Mouse (Mus musculus): ENCODE results near the gene Rasgef1b. TPM values are rescaled to one million over a fixed set of nuclear protein-coding genes. Genes with fewer than 3 reads are reported as not detected.

Gene Rasgef1b
- 4.7 and 6.3 TPM in 2 replicates for polyA plus RNA-seq (2016; fragmentation: Nextera tagmentation; extraction: Ambion mirVana)

DNA sequence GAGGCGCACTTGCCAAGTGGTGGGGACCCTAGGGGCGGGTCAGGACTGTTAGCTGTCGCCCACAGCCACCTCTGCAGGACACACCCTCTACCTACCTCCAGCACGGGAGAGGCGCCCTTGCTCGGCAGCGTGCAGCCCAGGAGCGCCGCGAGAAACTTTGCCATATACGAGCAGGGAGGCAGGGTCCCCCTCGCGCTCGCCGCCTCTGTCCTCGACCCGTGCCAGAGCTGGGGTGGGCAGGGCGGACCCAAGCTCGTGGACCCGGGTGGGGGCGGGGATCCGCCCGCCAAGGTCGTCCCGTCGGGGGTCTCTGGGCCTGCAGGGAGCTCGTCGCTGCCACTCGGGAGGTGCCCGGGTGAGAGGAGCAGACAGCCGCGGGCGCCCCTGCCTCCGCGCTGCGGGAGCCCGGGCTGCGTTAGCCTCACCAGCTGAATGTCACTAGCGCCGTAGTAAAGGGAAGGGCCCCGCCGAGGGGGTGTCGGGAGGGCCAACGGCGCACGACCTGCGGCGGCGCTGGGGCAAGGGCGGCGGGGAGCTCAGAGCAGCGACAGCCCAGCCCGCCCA, at the start of gene Rasgef1b:
Rasgef1b (minus strand) TSS at position 417 of the 564 bp plus-strand sequence.
- Histone ChIP-seq H3K27me3 (replicated peaks) (peaks cover 57% of the 10 kb centered on the region), H3K4me2 (peak within 1 kb of the TSS; percentile 85), H3K4me1 (peaks cover 16% of the 10 kb centered on the region; the same call in 1 of the 2 replicates), H3K9me3 (replicated peaks) (no peaks in the 10 kb centered on the region), H3K9ac (no peak within 1 kb of the TSS), H3K27ac (no peak within 1 kb of the TSS), H3K36me3 (no peaks in the 10 kb centered on the region), H3K4me3 (peak within 1 kb of the TSS; percentile 59)
- WGBS (ENCODE audit: insufficient replicate concordance): 4% methylated on average over 40 of the region's 53 CpGs
- peak; percentile 60 for ATAC-seq

DNA sequence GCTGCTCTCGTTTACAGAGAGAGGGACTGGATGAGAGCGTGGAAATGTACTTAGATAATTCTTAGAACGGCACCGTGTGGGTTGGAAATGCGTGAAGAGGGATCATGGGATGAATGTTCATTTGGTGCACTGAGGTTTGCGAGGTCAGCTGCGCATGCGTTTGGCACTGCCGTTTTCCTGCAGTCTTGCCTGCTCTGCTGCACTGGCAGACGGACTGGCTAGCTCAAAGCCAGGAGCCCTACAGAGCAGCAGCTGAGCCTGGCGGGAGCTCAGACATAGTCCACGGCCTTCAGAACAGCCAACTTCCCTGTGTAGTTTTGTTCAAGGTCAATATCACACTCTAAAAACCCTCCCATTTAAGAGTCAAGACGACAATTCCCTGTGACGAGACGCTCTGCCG, 46.5 kb upstream of the Rasgef1b start:
- no peak overlapping the region for H3K9ac ChIP-seq
- H3K27me3 ChIP-seq (replicated peaks): no peaks in the 10 kb centered on the region
- ATAC-seq: no peak
- no peaks in the 10 kb centered on the region for H3K4me1 ChIP-seq
- H3K4me2 ChIP-seq: no peak overlapping the region
- no peaks in the 10 kb centered on the region for H3K36me3 ChIP-seq
- WGBS (ENCODE audit: insufficient replicate concordance): 76% methylated on average over 16 of the region's 16 CpGs
- no peak overlapping the region for H3K4me3 ChIP-seq
- no peaks in the 10 kb centered on the region for H3K9me3 ChIP-seq (replicated peaks)
- H3K27ac ChIP-seq: no peak overlapping the region

DNA sequence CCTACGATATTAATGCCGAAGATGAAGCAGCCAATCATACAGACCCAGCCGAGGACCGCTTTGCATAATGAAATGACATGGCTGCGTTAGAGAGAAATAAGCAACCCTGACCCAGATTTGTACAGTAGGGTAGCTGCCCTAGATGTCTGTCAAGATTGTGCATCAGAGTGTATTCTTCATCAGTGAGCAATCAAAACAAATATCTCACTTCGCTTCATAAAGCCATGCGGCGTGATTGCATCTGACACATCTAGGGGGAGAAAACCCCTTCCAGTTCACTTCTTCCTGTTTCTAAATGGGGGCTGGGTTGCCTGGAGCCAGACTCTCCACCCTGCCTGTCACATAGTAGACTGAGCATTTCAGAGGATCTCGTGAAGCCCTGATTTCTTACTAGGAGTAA, 44.4 kb upstream of the Rasgef1b start:
- Histone ChIP-seq H3K4me1 (no peaks in the 10 kb centered on the region), H3K27ac (no peak overlapping the region), H3K36me3 (no peaks in the 10 kb centered on the region), H3K4me3 (no peak overlapping the region), H3K27me3 (replicated peaks) (no peaks in the 10 kb centered on the region), H3K9me3 (replicated peaks) (no peaks in the 10 kb centered on the region), H3K4me2 (no peak overlapping the region), H3K9ac (no peak overlapping the region)
- 71% methylated on average over 9 of the region's 9 CpGs for WGBS (ENCODE audit: insufficient replicate concordance)
- no peak for ATAC-seq

DNA sequence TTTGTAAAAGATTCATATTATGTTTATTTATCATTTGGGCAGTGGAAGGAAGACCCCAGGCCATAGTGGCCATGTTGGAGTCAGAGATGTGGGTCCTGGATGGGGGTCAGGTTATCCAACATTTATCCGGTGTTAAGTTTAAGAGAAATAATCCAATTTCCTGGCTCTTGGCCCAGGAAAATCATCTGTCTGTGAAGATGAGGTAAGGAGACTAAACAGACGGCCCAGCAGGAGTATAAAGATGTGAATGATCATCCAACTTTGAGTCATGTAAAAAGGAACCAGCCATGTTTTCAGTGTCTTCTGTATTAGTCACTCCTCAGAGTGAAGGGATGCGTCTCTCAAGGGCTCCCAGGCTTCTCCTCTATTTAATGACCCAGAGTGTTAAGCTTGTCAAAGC, 35.4 kb upstream of the Rasgef1b start:
- Histone ChIP-seq H3K4me2 (no peak overlapping the region), H3K4me1 (no peaks in the 10 kb centered on the region), H3K9me3 (replicated peaks) (no peaks in the 10 kb centered on the region), H3K9ac (no peak overlapping the region), H3K36me3 (no peaks in the 10 kb centered on the region), H3K27ac (no peak overlapping the region), H3K27me3 (replicated peaks) (no peaks in the 10 kb centered on the region), H3K4me3 (no peak overlapping the region)
- 69% methylated on average over 3 of the region's 3 CpGs for WGBS (ENCODE audit: insufficient replicate concordance)
- no peak for ATAC-seq

DNA sequence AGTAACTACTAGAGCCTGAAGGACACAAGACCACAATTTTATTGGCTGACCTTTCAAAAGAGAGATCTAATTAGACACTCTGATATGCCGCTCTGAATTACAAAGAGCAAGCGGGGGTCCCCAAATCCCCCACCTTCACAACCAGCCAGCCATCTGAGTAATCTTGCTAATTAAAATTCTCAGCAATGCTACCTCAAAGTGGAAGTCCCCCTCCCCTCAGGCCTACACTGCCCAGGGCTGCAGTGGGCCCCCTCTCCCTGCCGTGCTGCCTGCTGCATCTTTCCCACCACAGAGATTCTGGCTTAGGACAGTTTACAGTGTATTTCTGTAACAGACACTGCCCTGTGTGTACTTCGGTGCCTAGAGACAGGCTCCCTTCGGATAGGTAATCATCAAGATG, 30.0 kb upstream of the Rasgef1b start:
- no peak overlapping the region for H3K4me2 ChIP-seq
- no peaks in the 10 kb centered on the region for H3K9me3 ChIP-seq (replicated peaks)
- WGBS (ENCODE audit: insufficient replicate concordance): 69% methylated on average over 5 of the region's 5 CpGs
- ATAC-seq: no peak
- no peaks in the 10 kb centered on the region for H3K4me1 ChIP-seq
- H3K9ac ChIP-seq: no peak overlapping the region
- H3K4me3 ChIP-seq: no peak overlapping the region
- no peaks in the 10 kb centered on the region for H3K27me3 ChIP-seq (replicated peaks)
- H3K36me3 ChIP-seq: no peaks in the 10 kb centered on the region
- H3K27ac ChIP-seq: no peak overlapping the region

DNA sequence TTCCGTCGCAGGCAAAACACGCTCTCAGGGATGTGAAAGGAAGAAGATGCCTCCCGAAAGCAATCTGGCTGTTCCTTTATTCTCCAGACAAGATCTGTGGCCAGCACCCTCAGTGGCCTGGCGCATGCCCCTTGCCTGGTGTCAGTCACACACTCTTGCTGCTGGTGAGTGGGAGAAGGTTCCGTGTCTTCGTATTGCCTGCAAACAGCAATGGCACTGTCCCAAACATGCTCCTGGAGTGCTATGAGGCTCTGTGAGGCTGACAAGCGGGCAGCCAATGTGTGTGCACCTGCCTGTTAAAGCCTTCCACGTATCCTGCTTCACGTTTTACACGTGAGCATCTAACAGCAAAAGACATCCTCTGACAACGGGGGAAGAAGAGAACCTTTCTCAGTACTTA, 25.0 kb upstream of the Rasgef1b start:
- no peak overlapping the region for H3K27ac ChIP-seq
- H3K9me3 ChIP-seq (replicated peaks): no peaks in the 10 kb centered on the region
- H3K4me3 ChIP-seq: no peak overlapping the region
- no peaks in the 10 kb centered on the region for H3K36me3 ChIP-seq
- no peak overlapping the region for H3K9ac ChIP-seq
- WGBS (ENCODE audit: insufficient replicate concordance): 64% methylated on average over 12 of the region's 12 CpGs
- no peak for ATAC-seq
- H3K4me1 ChIP-seq: no peaks in the 10 kb centered on the region; the same call in 1 of the 2 replicates
- no peaks in the 10 kb centered on the region for H3K27me3 ChIP-seq (replicated peaks)
- H3K4me2 ChIP-seq: no peak overlapping the region

DNA sequence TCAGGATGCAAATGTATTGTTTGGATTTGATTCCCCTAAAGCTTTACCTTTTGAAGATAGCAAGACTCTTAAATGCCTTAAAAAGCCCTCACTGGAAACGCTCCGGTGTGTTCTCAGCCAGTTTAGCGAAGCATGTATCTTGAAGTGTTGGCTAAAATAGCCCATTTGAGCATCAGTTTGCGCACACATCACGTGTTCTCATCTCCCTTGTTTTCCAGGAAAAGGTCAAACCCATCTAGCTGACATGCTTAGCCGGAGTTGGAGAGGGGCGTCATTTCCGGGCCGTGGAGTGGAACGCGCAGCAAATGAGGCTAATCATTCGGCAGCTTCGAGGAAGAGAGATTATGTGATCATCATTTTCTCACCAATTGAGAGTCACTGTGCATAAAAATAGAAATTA, 24.5 kb upstream of the Rasgef1b start:
- Histone ChIP-seq H3K27me3 (replicated peaks) (no peaks in the 10 kb centered on the region), H3K4me3 (no peak overlapping the region), H3K9me3 (replicated peaks) (no peaks in the 10 kb centered on the region), H3K27ac (no peak overlapping the region), H3K4me2 (no peak overlapping the region), H3K9ac (no peak overlapping the region), H3K4me1 (no peaks in the 10 kb centered on the region; the same call in 1 of the 2 replicates), H3K36me3 (no peaks in the 10 kb centered on the region)
- no peak for ATAC-seq
- 74% methylated on average over 13 of the region's 13 CpGs for WGBS (ENCODE audit: insufficient replicate concordance)

DNA sequence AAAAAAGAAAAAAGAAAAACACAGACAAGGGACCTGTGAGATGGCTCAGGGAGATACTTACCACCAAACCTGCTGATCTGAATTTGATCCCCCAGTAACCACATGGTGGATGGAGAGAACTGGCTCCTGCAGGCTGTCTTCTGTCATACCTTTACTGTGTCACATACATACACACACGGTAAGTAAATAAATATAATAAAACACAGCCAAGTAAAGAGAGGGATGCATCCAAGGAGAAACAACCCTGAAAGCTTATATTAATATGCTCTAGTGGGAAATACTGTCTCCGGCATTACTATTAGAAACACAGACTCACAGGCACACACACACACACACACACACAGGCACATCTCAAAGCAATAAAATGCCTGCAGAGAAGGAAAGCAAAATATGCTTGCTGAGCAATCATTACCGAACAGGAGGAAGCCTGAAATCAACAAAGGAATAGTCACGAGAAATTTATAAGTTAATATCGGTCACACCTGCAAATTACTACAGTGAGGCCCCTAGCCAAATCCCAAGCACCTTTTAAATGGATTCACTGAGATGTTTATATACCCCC, 23.9 kb upstream of the Rasgef1b start:
- Histone ChIP-seq H3K4me1 (no peaks in the 10 kb centered on the region; the same call in 1 of the 2 replicates), H3K9me3 (replicated peaks) (no peaks in the 10 kb centered on the region), H3K4me2 (no peak overlapping the region), H3K27me3 (replicated peaks) (no peaks in the 10 kb centered on the region), H3K27ac (no peak overlapping the region), H3K9ac (no peak overlapping the region), H3K36me3 (no peaks in the 10 kb centered on the region), H3K4me3 (no peak overlapping the region)
- 74% methylated on average over 5 of the region's 5 CpGs for WGBS (ENCODE audit: insufficient replicate concordance)
- no peak for ATAC-seq

DNA sequence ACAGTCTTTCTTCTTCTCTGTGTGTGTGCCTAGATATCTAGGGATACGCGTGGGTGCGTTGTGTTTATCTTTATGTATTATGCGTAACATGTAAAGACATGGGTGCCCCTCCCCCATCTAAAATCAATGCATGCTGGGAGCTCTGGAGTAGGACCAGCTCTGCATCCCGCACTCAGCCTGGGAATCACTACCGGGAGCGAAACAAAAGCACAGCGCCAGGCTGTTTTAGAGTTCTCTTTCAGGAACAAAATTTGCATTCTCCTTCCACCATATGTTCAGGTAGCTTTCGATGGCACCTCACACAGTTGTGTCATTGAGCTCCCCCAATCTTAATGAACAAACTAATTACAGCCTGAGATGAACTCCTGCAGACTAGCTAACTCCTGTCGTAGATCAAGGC, 19.6 kb upstream of the Rasgef1b start:
- Histone ChIP-seq H3K4me3 (no peak overlapping the region), H3K4me2 (no peak overlapping the region), H3K9ac (no peak overlapping the region), H3K4me1 (no peaks in the 10 kb centered on the region; the same call in 1 of the 2 replicates), H3K36me3 (no peaks in the 10 kb centered on the region), H3K9me3 (replicated peaks) (no peaks in the 10 kb centered on the region), H3K27ac (no peak overlapping the region), H3K27me3 (replicated peaks) (no peaks in the 10 kb centered on the region)
- 75% methylated on average over 10 of the region's 10 CpGs for WGBS (ENCODE audit: insufficient replicate concordance)
- ATAC-seq: no peak

DNA sequence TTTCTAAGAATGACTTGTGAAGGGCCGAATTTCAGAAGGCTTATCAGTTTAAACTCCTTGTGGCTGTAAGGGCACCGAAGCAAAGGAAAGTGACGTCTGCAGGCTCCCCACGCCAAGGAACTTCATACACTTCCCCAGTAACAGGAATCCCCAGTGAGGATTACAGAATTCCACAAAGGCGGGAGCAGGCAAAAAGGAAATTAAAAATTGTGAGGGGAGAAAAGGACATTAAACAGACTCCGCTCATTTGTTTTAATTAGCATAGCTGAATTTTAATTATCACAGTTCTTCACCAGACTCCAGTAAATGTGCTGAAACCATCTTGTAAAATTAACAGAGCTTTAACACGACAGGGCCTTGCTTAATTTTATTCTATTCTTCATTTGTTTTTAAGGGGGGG, 17.2 kb upstream of the Rasgef1b start:
- Histone ChIP-seq H3K27ac (no peak overlapping the region), H3K9me3 (replicated peaks) (no peaks in the 10 kb centered on the region), H3K9ac (no peak overlapping the region), H3K27me3 (replicated peaks) (no peaks in the 10 kb centered on the region), H3K4me1 (no peaks in the 10 kb centered on the region; the same call in 1 of the 2 replicates), H3K36me3 (no peaks in the 10 kb centered on the region), H3K4me2 (no peak overlapping the region), H3K4me3 (no peak overlapping the region)
- ATAC-seq: no peak
- WGBS (ENCODE audit: insufficient replicate concordance): 54% methylated on average over 7 of the region's 7 CpGs

DNA sequence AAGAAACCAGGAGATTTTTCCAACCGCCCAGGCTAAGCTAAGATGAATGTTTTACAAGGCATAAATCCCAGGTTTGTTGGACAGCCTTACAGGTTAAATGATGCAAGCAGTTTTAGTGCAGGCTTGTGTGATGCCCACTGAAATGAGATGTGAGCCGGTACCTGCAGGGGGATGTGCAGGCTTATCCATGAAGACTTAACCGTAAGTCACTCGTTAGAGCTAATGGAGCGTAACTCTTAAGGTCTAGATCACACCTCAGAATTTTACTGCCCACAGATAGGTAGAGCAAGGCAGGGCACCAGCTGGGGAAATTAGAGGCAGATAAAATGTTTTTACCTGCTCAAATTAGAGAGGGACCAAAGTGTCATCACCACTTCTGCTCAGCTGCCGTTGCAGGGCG, 14.0 kb upstream of the Rasgef1b start:
- H3K4me2 ChIP-seq: no peak overlapping the region
- no peaks in the 10 kb centered on the region for H3K9me3 ChIP-seq (replicated peaks)
- no peak for ATAC-seq
- no peaks in the 10 kb centered on the region for H3K4me1 ChIP-seq
- no peaks in the 10 kb centered on the region for H3K36me3 ChIP-seq
- WGBS (ENCODE audit: insufficient replicate concordance): 85% methylated on average over 7 of the region's 7 CpGs
- H3K27me3 ChIP-seq (replicated peaks): no peaks in the 10 kb centered on the region
- no peak overlapping the region for H3K4me3 ChIP-seq
- H3K27ac ChIP-seq: no peak overlapping the region
- H3K9ac ChIP-seq: no peak overlapping the region

DNA sequence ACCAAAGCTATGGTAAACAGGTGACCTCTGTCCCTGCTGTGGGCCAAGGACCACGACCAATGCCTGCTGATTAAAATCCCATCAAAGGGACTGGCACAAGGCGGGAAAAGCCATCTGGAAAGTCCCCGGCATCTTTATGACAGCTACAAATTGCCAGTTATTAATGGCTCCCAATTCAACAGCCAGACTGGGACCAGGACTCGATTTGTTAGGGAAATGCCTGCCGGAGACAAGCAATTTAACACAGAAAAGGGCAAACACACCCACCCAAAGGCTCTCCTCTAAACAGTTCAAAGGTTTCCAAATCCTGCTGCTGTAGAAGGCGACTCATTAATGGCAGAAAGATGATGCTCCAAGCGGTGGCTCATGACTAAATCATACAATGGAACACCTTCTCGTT, 13.2 kb upstream of the Rasgef1b start:
- H3K9me3 ChIP-seq (replicated peaks): no peaks in the 10 kb centered on the region
- no peak overlapping the region for H3K9ac ChIP-seq
- no peaks in the 10 kb centered on the region for H3K36me3 ChIP-seq
- no peak overlapping the region for H3K4me2 ChIP-seq
- no peak overlapping the region for H3K27ac ChIP-seq
- no peak for ATAC-seq
- WGBS (ENCODE audit: insufficient replicate concordance): 62% methylated on average over 8 of the region's 8 CpGs
- H3K4me3 ChIP-seq: no peak overlapping the region
- H3K4me1 ChIP-seq: no peaks in the 10 kb centered on the region
- H3K27me3 ChIP-seq (replicated peaks): no peaks in the 10 kb centered on the region
